ENCODE assay signal across 8 mouse cellular contexts in genomic region chr11:68408127-68408526, GRCm38 (mm10). TPM values are rescaled to one million over a fixed set of nuclear protein-coding genes. Genes with fewer than 3 reads are reported as not detected.
DNase-seq lines count a peak whose midpoint lies in the region; ATAC-seq and TF ChIP-seq lines count a peak whose summit lies in the region.

No protein-coding gene starts in this region.

- TF ChIP-seq CTCF in spleen, adult 2 months (IDR thresholded peaks at IDR 0.05; ENCODE audit: extremely low read depth, insufficient read depth, insufficient read length, insufficient replicate concordance), result peak; percentile 49; the same call in 1 of the 2 replicates

- peak; percentile 57 for ATAC-seq in forebrain, embryonic 14.5 days
- peak; percentile 69 for ATAC-seq in hindbrain, embryonic 16.5 days

- H3K9ac ChIP-seq in forebrain, embryonic 14.5 days (ENCODE audit: low read length), result no peak overlapping the region
- H3K9ac ChIP-seq in hindbrain, embryonic 16.5 days (ENCODE audit: low read depth, low read length), result no peak overlapping the region

- no peak for TF ChIP-seq POLR2A in spleen, adult 2 months (IDR thresholded peaks at IDR 0.05; ENCODE audit: low read depth, low read length)

- peak; percentile 25 to 56 for DNase-seq in spleen, adult 2 months (ENCODE audit: low read depth in 1 of 2, low spot score in 2 of 2)
- DNase-seq in spleen, postnatal 14 days (ENCODE audit: low spot score in 2 of 2), result no peak
- DNase-seq in c-Kit-positive CD71-negative TER-119-negative erythroid progenitor cells, embryonic 14.5 days (ENCODE audit: low read depth), result peak; percentile 70
- peak; percentile 88 for DNase-seq in forebrain, embryonic 14.5 days (ENCODE audit: low spot score)
- DNase-seq in left cerebral cortex, postnatal 36 days (ENCODE audit: low spot score in 2 of 2), result peak; percentile 28 to 61
- peak; percentile 83 for DNase-seq in naive thymus-derived CD4-positive, alpha-beta T cell, adult 2 months (ENCODE audit: low read depth)
- peak; percentile 88 for DNase-seq in thymus, postnatal 14 days

- H3K4me3 ChIP-seq in spleen, adult 2 months (ENCODE audit: extremely low read depth, insufficient read depth, insufficient read length), result no peak overlapping the region
- H3K4me3 ChIP-seq in forebrain, embryonic 14.5 days (ENCODE audit: low read depth, low read length), result no peak overlapping the region
- no peak overlapping the region for H3K4me3 ChIP-seq in hindbrain, embryonic 16.5 days (ENCODE audit: low read length)

- no peaks in the 10 kb centered on the region for H3K36me3 ChIP-seq in spleen, adult 2 months (ENCODE audit: control insufficient read depth, insufficient read depth, low read length)
- H3K36me3 ChIP-seq in forebrain, embryonic 14.5 days (ENCODE audit: control insufficient read depth, insufficient read depth, low read length), result no peaks in the 10 kb centered on the region
- no peaks in the 10 kb centered on the region for H3K36me3 ChIP-seq in hindbrain, embryonic 16.5 days (ENCODE audit: control insufficient read depth, insufficient read depth, low read length)

- H3K4me1 ChIP-seq in spleen, adult 2 months (ENCODE audit: control insufficient read depth, insufficient read depth, insufficient read length), result no peaks in the 10 kb centered on the region
- H3K4me1 ChIP-seq in forebrain, embryonic 14.5 days (ENCODE audit: control insufficient read depth, insufficient read depth, low read length), result no peaks in the 10 kb centered on the region
- H3K4me1 ChIP-seq in hindbrain, embryonic 16.5 days (ENCODE audit: control insufficient read depth, insufficient read depth, low read depth, low read length), result no peaks in the 10 kb centered on the region

- no peaks in the 10 kb centered on the region for H3K9me3 ChIP-seq in forebrain, embryonic 14.5 days (replicated peaks; ENCODE audit: control insufficient read depth, low read length)
- H3K9me3 ChIP-seq in hindbrain, embryonic 16.5 days (ENCODE audit: control insufficient read depth, low read length), result no peaks in the 10 kb centered on the region

- 53% methylated on average over 2 of the region's 2 CpGs for WGBS in spleen, adult 2 months
- WGBS in forebrain, embryonic 14.5 days, result 37% methylated on average over 2 of the region's 2 CpGs
- WGBS in hindbrain, embryonic 16.5 days, result 58% methylated on average over 2 of the region's 2 CpGs

- no peak overlapping the region for H3K4me2 ChIP-seq in forebrain, embryonic 14.5 days (ENCODE audit: low read length)
- H3K4me2 ChIP-seq in hindbrain, embryonic 16.5 days (ENCODE audit: low read length), result no peak overlapping the region

- no peaks in the 10 kb centered on the region for H3K27me3 ChIP-seq in spleen, adult 2 months (ENCODE audit: control insufficient read depth, insufficient read depth, low read length)
- no peaks in the 10 kb centered on the region for H3K27me3 ChIP-seq in forebrain, embryonic 14.5 days (replicated peaks; ENCODE audit: control insufficient read depth, insufficient read depth, low read length)
- H3K27me3 ChIP-seq in hindbrain, embryonic 16.5 days (replicated peaks; ENCODE audit: control insufficient read depth, insufficient read depth, low read length), result no peaks in the 10 kb centered on the region

- intact Hi-C loops in left cerebral cortex, postnatal 36 days (cut with DNase I), result loop anchor here (2.0 to 10.0 kb wide), 5 partner anchors 163 to 591 kb away; no protein-coding TSS in a partner anchor

- H3K27ac ChIP-seq in spleen, adult 2 months (ENCODE audit: insufficient read depth, low read length), result no peak overlapping the region
- H3K27ac ChIP-seq in forebrain, embryonic 14.5 days (ENCODE audit: low read depth, low read length), result no peak overlapping the region
- no peak overlapping the region for H3K27ac ChIP-seq in hindbrain, embryonic 16.5 days (ENCODE audit: low read depth, low read length)

RNA-seq across cellular contexts. Expression of gene Ntn1, which starts 7.5 kb away (rescaled TPM):
- 3.8 and 5.5 TPM in 2 replicates for polyA plus RNA-seq in spleen, adult 2 months (2012; rRNA removed)
- polyA plus RNA-seq in forebrain, embryonic 14.5 days (2014; fragmentation: Nextera tagmentation; extraction: Ambion mirVana), result 3.5 TPM in 2 replicates
- polyA plus RNA-seq in hindbrain, embryonic 16.5 days (2015; fragmentation: Nextera tagmentation; extraction: Ambion mirVana), result 13.3 and 21.7 TPM in 2 replicates
- total RNA-seq in left cerebral cortex, postnatal 36 days (2021), result 1 to 10 TPM; 5.5 to 7.5 TPM

RNA-seq across cellular contexts. Expression of gene Pik3r5, which starts 23.8 kb away (rescaled TPM):
- 34.7 and 37.3 TPM in 2 replicates for polyA plus RNA-seq in spleen, adult 2 months (2012; rRNA removed)
- polyA plus RNA-seq in forebrain, embryonic 14.5 days (2014; fragmentation: Nextera tagmentation; extraction: Ambion mirVana), result 0.11 and 0.20 TPM in 2 replicates
- 0.26 and 0.44 TPM in 2 replicates for polyA plus RNA-seq in hindbrain, embryonic 16.5 days (2015; fragmentation: Nextera tagmentation; extraction: Ambion mirVana)
- 1 to 10 TPM; 3.0 to 3.3 TPM for total RNA-seq in left cerebral cortex, postnatal 36 days (2021)

Comparison
In these comparisons a context has a peak if more than half of its experiments do, and no peak if none do; other contexts are left out.
1. DNase-seq: peak in spleen, adult 2 months (2 of 2), c-Kit-positive CD71-negative TER-119-negative erythroid progenitor cells, embryonic 14.5 days (single experiment), forebrain, embryonic 14.5 days (single experiment), left cerebral cortex, postnatal 36 days (2 of 2), naive thymus-derived CD4-positive, alpha-beta T cell, adult 2 months (single experiment) and thymus, postnatal 14 days (single experiment); none in spleen, postnatal 14 days (0 of 2).
2. RNA of gene Pik3r5, which starts 23.8 kb away (polyA plus RNA-seq): 34.7 to 37.3 TPM in spleen, adult 2 months; 0.26 to 0.44 TPM in hindbrain, embryonic 16.5 days and 0.11 to 0.20 TPM in forebrain, embryonic 14.5 days; every median in the first group is over 10 times any median in the second.